Mouse (Mus musculus): ENCODE measurements around the gene Dnajc15. TPM values are rescaled to one million over a fixed set of nuclear protein-coding genes. Genes with fewer than 3 reads are reported as not detected.
"Not testable (repeated sequence)": the region's sequence is repeated elsewhere in the genome, so short reads cannot be mapped to it uniquely, and the experiment has no call there.

Dnajc15 gene
- total and polyA plus RNA-seq, 2 experiments from 2014 or later = 16.0 to 96.0 TPM

GRCm38 (mm10) chr14:77886376-77886775 lies 11.5 kb upstream of the Dnajc15 start:
- no peak for ATAC-seq (ENCODE audit: low FRiP score)
- H3K27me3 ChIP-seq (ENCODE audit: insufficient read depth, low read length) = no peaks in the 10 kb centered on the region
- H3K4me3 ChIP-seq (ENCODE audit: low read depth, low read length) = no peak overlapping the region
- WGBS = 68% methylated on average over 3 of the region's 3 CpGs
- DNase-seq (ENCODE audit: low spot score) = no peak
- no peak for TF ChIP-seq CTCF (IDR thresholded peaks at IDR 0.05)
- no peak overlapping the region for H3K9ac ChIP-seq (replicated peaks; ENCODE audit: low read length, poor library complexity, severe bottlenecking)
- no peak overlapping the region for H3K4me2 ChIP-seq (ENCODE audit: low read depth, low read length, poor library complexity, severe bottlenecking)
- H3K4me1 ChIP-seq (ENCODE audit: insufficient read depth, low read length) = no peaks in the 10 kb centered on the region
- no peaks in the 10 kb centered on the region for H3K36me3 ChIP-seq (ENCODE audit: insufficient read depth, low read length)
- no peak overlapping the region for H3K27ac ChIP-seq (ENCODE audit: low read depth, low read length)
- no peaks in the 10 kb centered on the region for H3K9me3 ChIP-seq (ENCODE audit: low read length)

DNA sequence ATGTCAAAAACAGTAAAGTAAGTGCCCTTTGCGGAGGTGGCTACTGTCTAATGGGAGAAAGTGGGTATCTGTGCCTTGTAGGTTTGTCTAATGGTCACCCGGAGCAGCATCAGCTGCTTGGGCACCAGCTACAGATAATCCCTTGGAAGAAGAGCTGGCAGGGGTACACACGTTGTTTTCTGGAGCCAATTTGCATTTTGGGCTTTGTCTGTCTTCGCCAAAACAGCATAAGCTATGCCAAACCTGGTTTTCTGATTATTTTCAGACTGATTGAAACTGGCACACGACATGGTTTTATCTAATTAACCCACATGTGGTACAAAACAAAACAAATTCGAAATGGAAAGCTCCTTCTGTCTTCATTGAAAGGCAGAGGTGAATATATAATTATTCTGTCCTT lies 7.7 kb upstream of the Dnajc15 start:
- Histone ChIP-seq H3K4me2 (ENCODE audit: low read depth, low read length, poor library complexity, severe bottlenecking) (no peak overlapping the region), H3K4me3 (ENCODE audit: low read depth, low read length) (no peak overlapping the region), H3K4me1 (ENCODE audit: insufficient read depth, low read length) (no peaks in the 10 kb centered on the region), H3K9me3 (ENCODE audit: low read length) (no peaks in the 10 kb centered on the region), H3K9ac (replicated peaks; ENCODE audit: low read length, poor library complexity, severe bottlenecking) (no peak overlapping the region), H3K27ac (ENCODE audit: low read depth, low read length) (no peak overlapping the region), H3K27me3 (ENCODE audit: insufficient read depth, low read length) (no peaks in the 10 kb centered on the region), H3K36me3 (ENCODE audit: insufficient read depth, low read length) (no peaks in the 10 kb centered on the region)
- WGBS = 51% methylated on average over 6 of the region's 6 CpGs
- DNase-seq (ENCODE audit: low spot score) = peak; percentile 77
- ATAC-seq (ENCODE audit: low FRiP score) = no peak
- TF ChIP-seq CTCF (IDR thresholded peaks at IDR 0.05) = no peak

DNA sequence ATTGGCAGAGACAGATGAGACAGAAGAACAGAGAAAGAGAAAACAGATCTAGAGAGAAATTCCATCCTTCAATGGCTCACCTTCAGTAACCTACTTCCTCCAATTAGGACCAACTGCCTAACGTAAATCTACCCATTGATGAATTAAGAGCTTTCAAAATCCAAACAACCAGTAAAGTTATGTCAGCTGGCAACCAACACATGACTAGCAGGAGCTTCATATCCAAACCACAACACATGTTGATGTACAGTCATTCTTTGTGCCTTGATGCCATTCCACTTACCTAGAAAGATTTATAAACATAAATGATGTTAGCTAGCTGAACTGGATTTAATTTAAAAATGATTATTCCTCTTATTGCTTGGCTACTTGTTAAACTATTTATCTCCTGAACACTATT lies 7.1 kb upstream of the Dnajc15 start:
- DNase-seq (ENCODE audit: low spot score) (no peak), ATAC-seq (ENCODE audit: low FRiP score) (no peak)
- Histone ChIP-seq H3K9ac (replicated peaks; ENCODE audit: low read length, poor library complexity, severe bottlenecking) (no peak overlapping the region), H3K27ac (ENCODE audit: low read depth, low read length) (no peak overlapping the region), H3K9me3 (ENCODE audit: low read length) (no peaks in the 10 kb centered on the region), H3K36me3 (ENCODE audit: insufficient read depth, low read length) (no peaks in the 10 kb centered on the region), H3K4me1 (ENCODE audit: insufficient read depth, low read length) (no peaks in the 10 kb centered on the region), H3K4me3 (ENCODE audit: low read depth, low read length) (no peak overlapping the region), H3K27me3 (ENCODE audit: insufficient read depth, low read length) (no peaks in the 10 kb centered on the region), H3K4me2 (ENCODE audit: low read depth, low read length, poor library complexity, severe bottlenecking) (no peak overlapping the region)
- TF ChIP-seq CTCF (IDR thresholded peaks at IDR 0.05) = no peak
- WGBS = 94% methylated on average over 1 of the region's 1 CpGs

DNA sequence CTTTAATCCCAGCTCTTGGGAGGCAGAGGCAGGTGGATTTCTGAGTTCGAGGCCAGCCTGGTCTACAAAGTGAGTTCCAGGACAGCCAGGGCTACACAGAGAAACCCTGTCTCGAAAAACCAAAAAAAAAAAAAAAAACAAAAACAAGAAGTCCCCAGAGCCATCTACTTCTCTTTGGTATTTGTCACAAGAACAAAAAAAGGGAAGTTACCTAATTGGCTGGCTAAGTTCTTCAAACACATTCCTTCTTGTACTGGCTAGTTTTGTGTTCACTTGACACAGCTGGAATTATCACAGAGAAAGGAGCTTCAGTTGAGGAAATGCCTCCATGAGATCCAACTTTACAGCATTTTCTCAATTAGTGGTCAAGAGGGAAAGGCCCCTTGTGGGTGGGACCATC lies 3.0 kb upstream of the Dnajc15 start:
- not testable (repeated sequence) for ATAC-seq (ENCODE audit: low FRiP score); H3K9ac ChIP-seq (replicated peaks; ENCODE audit: low read length, poor library complexity, severe bottlenecking); H3K4me3 ChIP-seq (ENCODE audit: low read depth, low read length); DNase-seq (ENCODE audit: low spot score); H3K27ac ChIP-seq (ENCODE audit: low read depth, low read length); H3K4me2 ChIP-seq (ENCODE audit: low read depth, low read length, poor library complexity, severe bottlenecking); H3K27me3 ChIP-seq (ENCODE audit: insufficient read depth, low read length); H3K4me1 ChIP-seq (ENCODE audit: insufficient read depth, low read length); H3K9me3 ChIP-seq (ENCODE audit: low read length); H3K36me3 ChIP-seq (ENCODE audit: insufficient read depth, low read length)
- 77% methylated on average over 2 of the region's 2 CpGs for WGBS

DNA sequence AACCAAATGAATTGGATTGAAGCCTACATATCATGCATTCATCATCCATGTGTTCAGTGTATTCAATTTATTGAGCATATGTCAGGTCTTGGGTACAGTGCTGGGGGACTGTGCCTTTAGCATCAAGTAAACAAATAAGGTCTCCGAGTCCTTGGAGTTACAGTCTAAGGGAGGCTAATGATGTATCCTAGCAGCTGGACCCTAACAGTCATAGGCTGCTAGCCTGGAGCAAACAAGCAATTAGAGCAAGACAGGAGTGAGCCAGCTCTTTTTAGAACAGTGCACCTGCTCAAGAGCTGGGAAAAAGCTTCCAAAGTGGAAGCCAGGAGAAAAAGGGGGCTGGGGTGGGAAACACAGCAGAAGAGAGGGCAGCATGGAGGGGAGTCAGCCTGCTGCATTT lies 1.3 kb upstream of the Dnajc15 start:
- WGBS = 63% methylated on average over 1 of the region's 1 CpGs
- no peaks in the 10 kb centered on the region for H3K9me3 ChIP-seq (ENCODE audit: low read length)
- no peak overlapping the region for H3K4me2 ChIP-seq (ENCODE audit: low read depth, low read length, poor library complexity, severe bottlenecking)
- ATAC-seq (ENCODE audit: low FRiP score) (no peak), DNase-seq (ENCODE audit: low spot score) (no peak)
- H3K27ac ChIP-seq (ENCODE audit: low read depth, low read length) = no peak overlapping the region
- H3K9ac ChIP-seq (replicated peaks; ENCODE audit: low read length, poor library complexity, severe bottlenecking) = no peak overlapping the region
- TF ChIP-seq CTCF (IDR thresholded peaks at IDR 0.05) = no peak
- no peak overlapping the region for H3K4me3 ChIP-seq (ENCODE audit: low read depth, low read length)
- peaks cover 4% of the 10 kb centered on the region; the same call in 1 of the 2 replicates for H3K4me1 ChIP-seq (ENCODE audit: insufficient read depth, low read length)
- no peaks in the 10 kb centered on the region for H3K27me3 ChIP-seq (ENCODE audit: insufficient read depth, low read length)
- H3K36me3 ChIP-seq (ENCODE audit: insufficient read depth, low read length) = no peaks in the 10 kb centered on the region

DNA sequence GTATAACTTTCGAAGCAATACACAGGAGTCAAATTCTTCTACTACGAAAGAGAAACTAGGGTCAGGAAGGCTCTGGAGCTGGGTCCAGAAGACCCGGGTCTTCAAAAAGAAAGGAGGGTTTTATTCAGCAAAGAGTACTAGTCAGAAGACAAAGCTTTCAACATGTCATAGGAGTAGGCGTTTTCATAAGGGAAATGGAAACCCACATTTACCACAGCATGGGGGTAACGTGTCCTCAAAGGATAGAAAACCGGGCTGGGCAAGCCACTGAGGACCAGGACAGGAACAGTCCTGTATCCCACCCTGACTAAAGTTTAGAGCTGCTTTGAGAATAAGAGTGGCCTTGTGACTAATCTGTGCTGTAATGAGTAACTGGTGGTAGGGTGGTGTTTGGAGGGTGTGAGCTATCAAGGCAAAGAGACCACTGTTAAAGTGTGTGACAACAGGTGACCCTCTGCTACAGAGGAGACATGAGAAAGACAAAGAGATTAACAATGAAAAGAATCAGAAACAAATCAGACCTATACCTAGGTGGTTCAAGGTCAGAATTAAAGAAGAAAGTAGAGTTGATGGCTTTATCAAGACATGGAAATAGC lies 3.4 kb downstream of the Dnajc15 start:
- no peak overlapping the region for H3K4me2 ChIP-seq (ENCODE audit: low read depth, low read length, poor library complexity, severe bottlenecking)
- 93% methylated on average over 6 of the region's 6 CpGs for WGBS
- ATAC-seq (ENCODE audit: low FRiP score) = no peak
- no peak overlapping the region for H3K9ac ChIP-seq (replicated peaks; ENCODE audit: low read length, poor library complexity, severe bottlenecking)
- H3K4me1 ChIP-seq (ENCODE audit: insufficient read depth, low read length) = peaks cover 4% of the 10 kb centered on the region; the same call in 1 of the 2 replicates
- H3K4me3 ChIP-seq (ENCODE audit: low read depth, low read length) = no peak overlapping the region
- TF ChIP-seq CTCF (IDR thresholded peaks at IDR 0.05) = no peak
- no peak overlapping the region for H3K27ac ChIP-seq (ENCODE audit: low read depth, low read length)
- DNase-seq (ENCODE audit: low spot score) = no peak
- no peaks in the 10 kb centered on the region for H3K9me3 ChIP-seq (ENCODE audit: low read length)
- H3K36me3 ChIP-seq (ENCODE audit: insufficient read depth, low read length) = no peaks in the 10 kb centered on the region
- no peaks in the 10 kb centered on the region for H3K27me3 ChIP-seq (ENCODE audit: insufficient read depth, low read length)
